Mouse (Mus musculus): ENCODE data around the gene G3bp2. TPM values are rescaled to one million over a fixed set of nuclear protein-coding genes. Genes with fewer than 3 reads are reported as not detected.

Gene G3bp2
- polyA plus RNA-seq, 2 experiments, result 19.0 to 56.0 TPM

- H3K27me3 ChIP-seq (ENCODE audit: control insufficient read depth, insufficient read depth, low read length), result no peaks in the 10 kb centered on the region
- H3K4me2 ChIP-seq (ENCODE audit: low read depth), result peak overlapping the region; percentile 81
- DNase-seq (ENCODE audit: low read depth in 3 of 3, low spot score in 3 of 3) (peak in 2 of 3 experiments; percentile 26 to 33), ATAC-seq (ENCODE audit: insufficient read depth) (peak; percentile 4; the same call in 1 of the 2 replicates)
- TF ChIP-seq CTCF (IDR thresholded peaks at IDR 0.05; ENCODE audit: low read depth), result no peak
- no peak for TF ChIP-seq EP300 (IDR thresholded peaks at IDR 0.05; ENCODE audit: low read depth)
- H3K4me1 ChIP-seq (replicated peaks; ENCODE audit: control insufficient read depth in 2 of 2, insufficient read depth in 2 of 2, low read length in 1 of 2), result peaks cover 25 to 29% of the 10 kb centered on the region in 2 experiments
- WGBS (ENCODE audit: insufficient replicate concordance), result under 1% methylated on average over 55 of the region's 55 CpGs
- peak overlapping the region; percentile 90 for H3K9ac ChIP-seq (replicated peaks)
- peak overlapping the region; percentile 63 to 72 for H3K4me3 ChIP-seq (ENCODE audit: insufficient read depth in 1 of 2, low read depth in 2 of 2, low read length in 2 of 2)
- H3K9me3 ChIP-seq (ENCODE audit: control insufficient read depth, low read length), result no peaks in the 10 kb centered on the region
- H3K27ac ChIP-seq, result peak overlapping the region; percentile 77
- no peaks in the 10 kb centered on the region for H3K36me3 ChIP-seq (replicated peaks; ENCODE audit: control insufficient read depth, insufficient read depth, low read depth)
Measured at GRCm38 (mm10) chr5:92082821-92083401, 608 bp downstream of the G3bp2 start.

GRCm38 (mm10) chr5:92081326-92081725 lies 2.2 kb downstream of the G3bp2 start:
- no peaks in the 10 kb centered on the region for H3K9me3 ChIP-seq (ENCODE audit: control insufficient read depth, low read length)
- no peak for TF ChIP-seq EP300 (IDR thresholded peaks at IDR 0.05; ENCODE audit: low read depth)
- no peak for TF ChIP-seq CTCF (IDR thresholded peaks at IDR 0.05; ENCODE audit: low read depth)
- H3K4me2 ChIP-seq (ENCODE audit: low read depth), result peak overlapping the region; percentile 81
- peak overlapping the region in 1 of 2 experiments; percentile 72; a peak in 2 of 4 replicates for H3K4me3 ChIP-seq (ENCODE audit: insufficient read depth in 1 of 2, low read depth in 2 of 2, low read length in 2 of 2)
- WGBS (ENCODE audit: insufficient replicate concordance), result 51% methylated on average over 3 of the region's 3 CpGs
- H3K9ac ChIP-seq (replicated peaks), result no peak overlapping the region; the same call in 1 of the 2 replicates
- no peaks in the 10 kb centered on the region for H3K27me3 ChIP-seq (ENCODE audit: control insufficient read depth, insufficient read depth, low read length)
- H3K4me1 ChIP-seq (replicated peaks; ENCODE audit: control insufficient read depth in 2 of 2, insufficient read depth in 2 of 2, low read length in 1 of 2), result peaks cover 25 to 29% of the 10 kb centered on the region in 2 experiments
- ATAC-seq (ENCODE audit: insufficient read depth) (no peak), DNase-seq (ENCODE audit: low read depth in 3 of 3, low spot score in 3 of 3) (no peak)
- H3K27ac ChIP-seq, result no peak overlapping the region
- no peaks in the 10 kb centered on the region for H3K36me3 ChIP-seq (replicated peaks; ENCODE audit: control insufficient read depth, insufficient read depth, low read depth)

GRCm38 (mm10) chr5:92080400-92080799 lies 3.1 kb downstream of the G3bp2 start:
- Histone ChIP-seq H3K27me3 (ENCODE audit: control insufficient read depth, insufficient read depth, low read length) (no peaks in the 10 kb centered on the region), H3K4me1 (replicated peaks; ENCODE audit: control insufficient read depth in 2 of 2, insufficient read depth in 2 of 2, low read length in 1 of 2) (peaks cover 25 to 29% of the 10 kb centered on the region in 2 experiments), H3K9me3 (ENCODE audit: control insufficient read depth, low read length) (no peaks in the 10 kb centered on the region), H3K9ac (replicated peaks) (no peak overlapping the region; the same call in 1 of the 2 replicates), H3K27ac (no peak overlapping the region), H3K4me2 (ENCODE audit: low read depth) (no peak overlapping the region), H3K36me3 (replicated peaks; ENCODE audit: control insufficient read depth, insufficient read depth, low read depth) (no peaks in the 10 kb centered on the region), H3K4me3 (ENCODE audit: insufficient read depth in 1 of 2, low read depth in 2 of 2, low read length in 2 of 2) (no peak overlapping the region)
- no peak for DNase-seq (ENCODE audit: low read depth in 3 of 3, low spot score in 3 of 3)
- ATAC-seq (ENCODE audit: insufficient read depth), result no peak
- WGBS (ENCODE audit: insufficient replicate concordance), result 22% methylated on average over 1 of the region's 1 CpGs
- TF ChIP-seq EP300 (IDR thresholded peaks at IDR 0.05; ENCODE audit: low read depth) (no peak), CTCF (IDR thresholded peaks at IDR 0.05; ENCODE audit: low read depth) (no peak)

GRCm38 (mm10) chr5:92079304-92079703 lies 4.2 kb downstream of the G3bp2 start:
- TF ChIP-seq EP300 (IDR thresholded peaks at IDR 0.05; ENCODE audit: low read depth) (no peak), CTCF (IDR thresholded peaks at IDR 0.05; ENCODE audit: low read depth) (no peak)
- no peak for DNase-seq (ENCODE audit: low read depth in 3 of 3, low spot score in 3 of 3)

GRCm38 (mm10) chr5:92078751-92079150 lies 4.8 kb downstream of the G3bp2 start:
- Histone ChIP-seq H3K9ac (replicated peaks) (no peak overlapping the region), H3K27me3 (ENCODE audit: control insufficient read depth, insufficient read depth, low read length) (no peaks in the 10 kb centered on the region), H3K4me1 (replicated peaks; ENCODE audit: control insufficient read depth in 2 of 2, insufficient read depth in 2 of 2, low read length in 1 of 2) (peaks cover 34 to 41% of the 10 kb centered on the region in 2 experiments), H3K9me3 (ENCODE audit: control insufficient read depth, low read length) (no peaks in the 10 kb centered on the region), H3K27ac (no peak overlapping the region), H3K4me3 (ENCODE audit: insufficient read depth in 1 of 2, low read depth in 2 of 2, low read length in 2 of 2) (no peak overlapping the region), H3K36me3 (replicated peaks; ENCODE audit: control insufficient read depth, insufficient read depth, low read depth) (no peaks in the 10 kb centered on the region), H3K4me2 (ENCODE audit: low read depth) (peak overlapping the region; percentile 24; the same call in 1 of the 2 replicates)
- TF ChIP-seq EP300 (IDR thresholded peaks at IDR 0.05; ENCODE audit: low read depth) (no peak), CTCF (IDR thresholded peaks at IDR 0.05; ENCODE audit: low read depth) (no peak)
- DNase-seq (ENCODE audit: low read depth in 3 of 3, low spot score in 3 of 3) (no peak), ATAC-seq (ENCODE audit: insufficient read depth) (no peak)

More at GRCm38 (mm10) chr5:92079304-92079703, 4.2 kb downstream of the G3bp2 start:
- no peaks in the 10 kb centered on the region for H3K36me3 ChIP-seq (replicated peaks; ENCODE audit: control insufficient read depth, insufficient read depth, low read depth)
- H3K9me3 ChIP-seq (ENCODE audit: control insufficient read depth, low read length), result no peaks in the 10 kb centered on the region
- no peak overlapping the region for H3K27ac ChIP-seq
- H3K9ac ChIP-seq (replicated peaks), result 0 out of 2 replicates have a peak overlapping the region, but pooled peaks have one; percentile 18
- peaks cover 34 to 38% of the 10 kb centered on the region in 2 experiments for H3K4me1 ChIP-seq (replicated peaks; ENCODE audit: control insufficient read depth in 2 of 2, insufficient read depth in 2 of 2, low read length in 1 of 2)
- ATAC-seq (ENCODE audit: insufficient read depth), result no peak
- WGBS (ENCODE audit: insufficient replicate concordance), result 9% methylated on average over 1 of the region's 1 CpGs
- H3K27me3 ChIP-seq (ENCODE audit: control insufficient read depth, insufficient read depth, low read length), result no peaks in the 10 kb centered on the region
- peak overlapping the region; percentile 24 for H3K4me2 ChIP-seq (ENCODE audit: low read depth)
- H3K4me3 ChIP-seq (ENCODE audit: insufficient read depth in 1 of 2, low read depth in 2 of 2, low read length in 2 of 2), result no peak overlapping the region
